Mouse (Mus musculus): Measurements from ENCODE around the gene Zfp292.

DNA sequence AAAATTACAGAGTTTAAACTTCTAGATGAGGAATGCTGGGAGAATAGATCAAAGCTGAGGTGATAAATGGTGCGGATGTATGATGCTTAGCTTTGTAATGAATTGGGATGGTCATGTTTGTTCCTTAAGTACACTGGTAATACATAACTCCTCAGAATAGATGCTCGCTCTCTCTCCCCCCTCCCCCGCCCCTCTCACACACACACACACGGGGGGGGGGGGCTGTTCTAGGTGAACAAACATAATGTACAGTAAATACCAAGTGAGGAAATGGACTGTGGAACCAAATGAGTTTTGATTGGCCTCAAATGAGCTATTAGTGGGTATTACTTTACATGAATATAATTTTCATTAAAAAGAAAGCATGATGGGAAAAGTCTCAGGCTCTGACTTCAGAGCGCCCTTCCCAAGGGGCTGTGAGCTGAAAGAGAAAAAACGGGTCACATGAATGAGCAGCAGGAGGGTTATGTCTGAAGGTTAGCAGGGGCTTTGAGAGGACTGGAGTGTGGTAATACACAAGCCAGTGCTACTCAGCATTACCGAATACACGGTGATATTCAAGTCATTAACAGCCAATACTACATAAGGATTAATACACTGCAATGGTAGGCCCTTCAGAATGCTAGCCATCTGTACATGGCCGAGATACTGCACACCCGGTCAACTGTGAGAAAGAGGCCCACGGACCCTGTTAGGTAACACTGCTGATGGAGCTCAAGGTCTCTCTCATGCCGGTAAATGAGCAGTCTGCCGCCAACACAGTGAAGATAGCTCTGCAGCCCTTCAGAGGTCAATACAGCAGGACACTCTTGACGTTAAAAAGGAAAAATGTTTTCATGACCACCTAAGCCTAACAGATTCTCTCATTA is 81.4 kb downstream of the Zfp292 start:
- TF ChIP-seq CTCF (IDR thresholded peaks at IDR 0.05; ENCODE audit: insufficient read depth, low read length): no peak
- TF ChIP-seq POLR2A (IDR thresholded peaks at IDR 0.05; ENCODE audit: borderline replicate concordance, extremely low read depth, low read depth, low read length): no peak

Data from lung, adult 2 months (tissue).